Mouse (Mus musculus) left cerebral cortex, adult 9 months (tissue): ENCODE measurements around the gene Vcl.

Source experiments
- DNase-seq, 2 experiments: peaks; one replicate each; pipeline ENCODE4 v3.0.0; 2022; ENCODE audit warnings: low spot score in 2 of 2

Gene Vcl

DNA sequence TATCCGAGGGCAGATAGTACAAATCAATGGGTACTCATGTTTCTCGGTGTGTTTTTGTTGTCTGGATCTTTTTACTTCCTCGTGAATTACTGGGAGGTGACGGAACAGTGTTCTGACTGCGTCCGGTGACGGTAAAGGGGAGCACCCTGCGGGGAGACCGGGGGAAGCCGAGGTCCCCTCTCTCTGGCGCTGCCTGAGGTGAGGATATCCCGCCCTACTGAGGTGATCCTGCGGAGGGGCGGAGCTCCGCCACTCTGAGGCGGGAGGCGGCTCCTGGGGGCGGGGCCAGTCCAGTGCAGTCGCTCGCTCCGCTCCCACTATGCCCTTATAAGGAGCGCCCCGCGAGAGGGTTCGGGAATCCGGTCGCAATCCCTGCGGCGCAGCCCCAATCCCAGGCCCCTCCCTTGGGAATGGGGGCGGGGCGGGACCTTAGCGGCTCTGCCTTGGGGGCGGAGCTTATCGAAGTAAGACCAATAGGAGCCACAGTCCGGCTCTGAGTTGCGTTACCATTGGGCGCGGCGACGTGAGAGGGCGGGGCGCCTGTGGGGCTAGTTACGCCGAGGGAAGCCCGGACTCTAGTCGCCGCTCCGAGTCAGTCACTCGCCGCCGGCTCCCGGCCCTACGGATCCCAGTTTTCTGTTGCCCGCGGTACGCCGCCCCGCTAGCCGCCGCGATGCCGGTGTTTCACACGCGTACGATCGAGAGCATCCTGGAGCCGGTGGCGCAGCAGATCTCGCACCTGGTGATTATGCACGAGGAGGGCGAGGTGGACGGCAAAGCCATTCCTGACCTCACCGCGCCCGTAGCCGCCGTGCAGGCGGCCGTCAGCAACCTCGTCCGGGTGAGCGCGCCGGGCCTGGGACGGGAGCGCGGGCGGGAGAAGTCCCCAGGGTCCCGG lies at the start of gene Vcl:
Gene Vcl (plus strand): TSS at position 551 of the 898 bp plus-strand sequence.
- DNase-seq, result peak; percentile 97 to 99

DNA sequence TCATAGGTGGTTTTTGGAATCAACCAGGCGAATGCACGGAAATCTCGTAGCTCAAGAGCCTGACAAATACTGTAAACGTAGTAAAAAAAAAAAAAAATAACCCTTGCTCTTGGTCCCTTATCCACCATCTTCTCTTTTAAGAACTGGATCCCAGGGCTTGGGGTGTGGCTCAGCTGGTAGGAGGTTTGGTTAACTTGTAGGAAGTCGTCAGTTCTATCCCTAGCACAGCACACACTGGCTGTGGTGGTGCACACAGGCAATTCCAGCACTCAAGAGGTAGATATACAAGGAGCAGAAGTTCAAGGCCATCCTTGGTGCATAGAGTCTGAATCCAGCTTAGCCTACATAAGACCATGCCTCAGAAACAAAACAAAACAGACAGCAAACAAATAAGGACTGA lies 44.5 kb upstream of the Vcl start:
- no peak for DNase-seq

DNA sequence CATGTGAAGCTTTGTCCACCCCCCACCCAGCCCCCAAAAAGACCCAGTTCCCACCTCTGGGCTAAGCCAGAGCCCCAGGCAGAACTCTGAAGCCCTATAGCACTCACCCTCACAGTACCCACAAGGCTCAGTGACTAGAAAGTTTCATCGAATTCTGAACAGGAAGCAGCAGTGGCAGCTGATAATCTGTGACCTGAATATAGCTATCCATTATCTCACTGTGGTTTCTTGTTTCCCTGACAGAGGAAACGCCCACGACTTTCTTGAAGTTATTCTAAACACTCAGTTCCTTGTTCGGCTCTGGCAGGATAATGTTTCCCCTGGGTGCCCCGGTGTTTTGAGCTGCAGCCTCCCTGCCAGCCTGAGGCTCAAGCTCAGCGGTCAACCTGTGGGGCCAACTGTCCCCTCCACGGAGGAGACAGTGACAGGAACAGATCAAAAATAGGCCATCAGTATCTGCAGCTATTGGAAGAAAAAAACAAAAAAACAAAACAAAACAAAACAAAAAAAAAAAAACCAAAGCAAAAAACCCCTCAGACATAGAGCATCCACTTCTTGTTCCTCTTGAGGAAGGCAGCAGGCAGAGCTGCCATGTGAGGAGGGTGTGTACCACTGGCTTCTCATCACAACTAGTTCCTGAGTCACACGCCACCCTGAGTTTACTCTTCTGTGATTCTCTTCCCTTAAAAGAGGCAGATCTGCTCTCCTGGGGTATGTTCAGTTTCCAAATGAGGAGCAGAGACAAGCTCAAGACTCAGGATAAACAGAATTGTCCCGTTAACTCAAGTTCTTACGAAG lies 43.9 kb upstream of the Vcl start:
- DNase-seq, result peak; percentile 7 to 14

DNA sequence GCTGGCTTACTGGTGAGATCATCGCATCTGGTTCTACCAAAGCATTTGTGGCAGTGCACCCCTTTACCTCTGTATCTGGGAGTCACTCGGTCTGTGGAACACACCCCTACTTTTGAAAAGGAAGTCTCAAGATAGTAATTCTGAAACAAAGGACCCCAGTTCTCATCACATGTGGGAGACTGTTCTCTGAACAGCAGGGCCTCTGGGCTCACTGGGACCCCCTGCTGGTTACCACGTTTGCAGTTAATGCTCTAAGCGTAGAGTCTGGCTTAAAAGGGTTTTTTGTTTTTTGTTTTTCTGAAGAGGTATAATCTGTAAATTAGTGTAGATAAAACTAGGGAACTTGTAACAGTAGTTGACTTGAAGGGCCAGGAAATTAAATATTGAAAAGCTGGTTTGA lies 42.9 kb upstream of the Vcl start:
- peak in 1 of 2 experiments; percentile 50 for DNase-seq

DNA sequence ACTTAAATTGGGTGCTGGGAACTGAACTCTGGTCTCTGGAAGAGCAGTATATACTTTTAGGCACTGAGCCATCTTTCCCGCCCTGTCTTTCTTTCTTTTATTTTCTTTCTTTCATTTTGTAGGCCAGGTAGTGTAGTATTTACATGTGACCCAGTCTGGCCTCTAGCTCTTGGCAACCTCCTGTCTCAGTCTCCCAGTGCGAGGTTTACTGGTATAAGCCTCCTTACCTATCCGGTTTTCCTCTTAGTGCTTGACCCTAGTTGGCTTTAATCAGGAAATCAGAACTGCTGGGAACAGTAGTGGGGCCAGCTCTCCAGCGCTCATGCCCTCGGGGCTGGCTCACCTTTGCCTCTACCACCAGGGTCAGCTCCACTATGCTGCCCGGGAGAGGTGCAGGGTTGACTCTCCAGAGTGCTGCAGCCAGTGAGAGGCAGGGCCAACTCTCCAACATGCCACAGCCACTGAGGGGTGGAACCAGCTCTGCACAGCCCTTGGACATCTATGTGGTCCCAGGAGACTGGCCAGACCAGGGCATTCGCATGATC lies 41.6 kb upstream of the Vcl start:
- DNase-seq, result no peak

DNA sequence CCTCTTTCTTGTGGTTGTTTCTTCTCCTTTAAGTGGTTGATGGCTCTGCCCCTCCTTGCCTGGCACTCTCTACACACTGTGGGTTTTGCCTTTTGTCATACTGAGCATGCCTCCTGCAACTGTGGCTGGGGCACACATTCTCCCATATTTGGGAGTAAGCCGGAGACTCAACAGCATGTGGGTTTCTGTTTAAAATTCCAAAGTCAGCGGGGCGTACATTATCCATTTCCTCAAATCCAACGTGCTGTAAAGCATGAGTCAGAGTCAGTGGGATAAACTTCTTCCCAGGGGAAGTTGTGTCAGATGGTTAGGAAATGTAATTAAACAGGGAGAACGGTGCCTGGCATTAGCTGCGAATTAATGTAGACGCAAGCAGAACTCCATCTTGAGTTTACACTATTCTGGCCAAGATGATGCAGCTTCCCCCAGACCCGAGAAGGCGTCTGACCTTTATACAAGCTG lies 37.2 kb upstream of the Vcl start:
- peak; percentile 28 to 50 for DNase-seq

DNA sequence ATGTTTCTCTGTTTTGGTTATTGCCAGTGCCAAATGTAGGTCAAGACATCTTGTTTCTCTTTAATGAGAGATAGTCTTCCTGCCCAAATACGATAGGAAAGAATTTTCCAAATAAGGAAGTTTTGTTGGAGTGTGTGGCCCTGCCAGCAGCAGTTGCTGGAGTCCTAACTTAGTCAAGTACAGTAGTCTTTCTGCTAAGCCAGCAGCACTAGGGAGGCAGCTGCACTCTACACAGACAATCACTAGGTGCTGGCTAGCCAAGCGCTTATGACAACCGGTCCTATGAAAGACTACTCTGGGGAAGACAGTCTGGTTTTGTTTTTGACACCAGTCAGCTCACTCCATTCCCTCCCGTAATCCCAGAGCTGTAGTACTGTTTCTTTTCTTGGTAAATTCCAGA lies 35.4 kb upstream of the Vcl start:
- DNase-seq, result no peak

DNA sequence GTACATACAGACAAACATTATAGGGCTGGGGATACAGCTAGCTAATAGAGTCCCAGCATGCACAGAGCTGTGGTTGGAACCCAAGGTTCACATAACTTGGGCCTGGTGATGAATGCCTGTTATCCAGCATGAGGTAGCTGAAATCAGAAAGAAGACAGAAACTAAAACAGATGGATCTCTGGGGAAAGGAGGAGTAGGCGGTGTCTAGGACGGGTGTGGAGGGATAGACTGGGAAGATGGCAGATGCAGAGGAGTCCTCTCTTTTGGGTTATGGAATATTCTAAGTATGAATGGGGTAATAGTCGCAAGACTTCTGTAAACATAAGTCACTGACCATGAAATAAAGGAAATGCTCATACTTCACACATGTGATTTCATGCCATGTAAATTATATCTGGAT lies 27.9 kb upstream of the Vcl start:
- DNase-seq, result no peak

DNA sequence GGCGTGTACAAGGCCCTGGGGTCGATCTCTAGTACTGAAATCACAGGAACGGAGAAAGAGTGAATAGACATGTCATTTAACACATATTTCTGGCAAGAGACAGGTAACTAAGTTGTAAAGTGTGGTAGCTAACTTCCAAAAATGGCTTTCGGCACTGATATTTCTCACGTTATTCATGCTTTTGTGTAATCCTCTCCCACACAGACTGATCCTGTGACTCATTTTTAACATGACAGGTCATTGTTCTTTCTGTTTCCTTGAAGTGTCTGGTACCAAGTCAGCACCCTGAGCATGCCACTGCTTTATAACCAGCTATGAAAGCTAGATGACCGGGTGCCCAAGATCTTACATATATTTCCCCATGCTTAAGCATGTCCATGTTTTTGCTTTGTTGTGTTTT lies 26.1 kb upstream of the Vcl start:
- DNase-seq, result no peak

DNA sequence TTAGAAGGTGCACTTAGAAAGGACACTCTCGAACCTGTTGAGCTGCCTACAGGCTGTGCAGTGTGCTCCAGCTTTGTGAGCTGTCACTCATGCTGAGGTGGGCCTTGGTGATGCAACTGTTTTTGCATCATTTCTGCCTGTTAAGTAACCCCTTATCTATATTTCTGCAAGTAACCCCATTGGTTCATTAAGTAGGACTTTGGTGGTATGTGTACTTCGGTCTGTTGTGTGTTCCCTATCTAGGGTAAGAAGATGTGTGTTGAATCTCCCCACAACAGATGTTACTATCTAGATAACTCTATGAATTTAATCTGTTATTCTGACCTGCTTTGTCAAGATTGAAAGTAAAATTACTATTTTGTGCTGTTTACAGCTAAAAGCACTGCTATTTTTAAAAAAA lies 17.4 kb upstream of the Vcl start:
- no peak for DNase-seq

DNA sequence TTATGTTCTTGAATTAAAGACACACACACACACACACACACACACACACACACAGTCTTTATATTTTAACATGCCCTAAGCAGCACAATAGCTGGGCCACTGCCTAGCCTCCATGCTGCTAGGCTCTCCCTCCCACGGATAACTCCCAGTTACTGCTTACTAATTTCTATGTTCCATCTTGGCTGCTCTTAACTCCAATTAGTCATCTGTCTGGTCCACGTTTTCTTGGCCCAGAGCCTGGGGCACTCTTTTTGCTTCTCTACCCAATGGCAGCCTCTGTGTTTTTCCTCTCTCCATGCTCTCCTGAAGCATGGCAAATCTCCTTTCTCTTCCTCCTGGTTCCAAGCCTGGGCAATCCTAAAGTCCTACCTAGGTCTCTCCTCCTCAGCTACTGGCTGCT lies 14.8 kb upstream of the Vcl start:
- peak in 1 of 2 experiments; percentile 79 for DNase-seq

DNA sequence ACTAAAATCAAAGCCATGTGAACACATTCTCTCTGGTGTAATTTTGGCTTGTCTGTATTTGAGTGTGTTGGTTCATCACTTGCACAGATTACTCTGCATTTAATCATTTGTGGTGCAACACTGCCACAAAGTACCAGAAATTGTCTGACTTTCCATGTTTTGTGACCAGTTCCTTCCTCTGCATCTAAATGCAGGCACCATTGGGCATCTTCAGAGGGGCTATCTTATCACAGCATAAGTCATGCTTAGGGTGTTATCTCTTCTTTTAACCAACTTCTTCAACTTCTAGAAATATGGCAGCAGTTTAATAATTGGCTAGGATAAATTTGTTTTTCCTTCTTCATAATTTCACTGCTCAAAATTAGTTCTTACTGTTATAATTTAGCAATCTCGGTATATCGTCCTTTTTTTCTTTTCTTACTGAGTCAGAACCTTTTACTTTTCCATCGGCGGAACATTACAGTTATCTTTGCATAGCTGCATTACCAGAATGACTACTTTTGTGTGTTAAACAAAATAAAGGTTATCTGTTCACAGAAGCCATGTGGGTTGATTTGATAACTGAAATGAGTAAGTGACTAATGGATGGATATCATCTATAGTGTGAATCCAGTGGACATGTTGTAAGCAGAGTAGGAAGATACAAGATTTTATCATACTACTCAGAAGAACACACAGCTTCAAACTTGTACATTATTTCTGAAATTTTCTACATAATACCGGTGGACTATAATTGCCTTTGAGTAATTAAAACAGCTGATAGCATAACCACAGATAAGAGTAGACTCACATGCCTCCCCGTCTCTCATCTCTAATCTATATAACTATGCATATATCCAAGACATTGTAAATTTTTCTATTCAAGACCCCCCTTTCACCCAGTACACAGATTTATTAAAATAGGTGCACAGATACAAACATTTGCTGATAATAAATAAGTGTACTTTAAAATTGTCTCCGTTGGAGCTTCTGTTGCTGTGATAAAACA lies 12.3 kb upstream of the Vcl start:
- DNase-seq, result no peak

DNA sequence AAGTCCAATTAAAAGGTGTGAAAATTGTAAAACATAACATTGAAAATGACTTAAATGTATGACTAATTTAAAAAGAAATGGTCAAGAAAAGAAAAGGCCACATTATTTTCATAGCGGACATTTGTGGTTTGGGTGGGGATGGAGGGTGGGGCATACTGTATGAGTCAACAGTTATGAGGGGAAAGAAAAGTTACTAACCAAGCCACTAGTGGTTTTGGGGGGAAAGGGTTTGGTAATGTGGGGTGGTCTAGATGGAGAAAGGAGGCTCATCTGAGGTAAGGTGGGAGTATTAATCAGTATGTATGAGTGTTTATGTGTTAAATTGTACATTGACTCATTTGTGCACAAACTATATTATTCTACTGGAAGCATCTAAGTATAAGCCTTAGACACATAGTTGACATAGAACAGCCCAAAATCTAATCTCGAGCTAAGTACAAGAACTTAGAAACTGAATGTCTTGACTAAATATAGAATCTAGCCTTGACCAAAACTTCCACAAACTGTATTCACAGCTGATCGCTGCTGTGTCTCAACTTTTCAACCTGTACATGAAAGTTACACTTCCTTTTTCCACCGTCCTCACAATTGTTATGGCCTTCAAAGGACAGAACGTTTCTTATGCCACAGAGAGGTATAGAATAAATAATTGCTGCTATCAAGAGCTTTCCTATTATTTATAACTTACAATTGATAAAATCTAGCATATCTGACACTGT lies 5.0 kb upstream of the Vcl start:
- no peak for DNase-seq

DNA sequence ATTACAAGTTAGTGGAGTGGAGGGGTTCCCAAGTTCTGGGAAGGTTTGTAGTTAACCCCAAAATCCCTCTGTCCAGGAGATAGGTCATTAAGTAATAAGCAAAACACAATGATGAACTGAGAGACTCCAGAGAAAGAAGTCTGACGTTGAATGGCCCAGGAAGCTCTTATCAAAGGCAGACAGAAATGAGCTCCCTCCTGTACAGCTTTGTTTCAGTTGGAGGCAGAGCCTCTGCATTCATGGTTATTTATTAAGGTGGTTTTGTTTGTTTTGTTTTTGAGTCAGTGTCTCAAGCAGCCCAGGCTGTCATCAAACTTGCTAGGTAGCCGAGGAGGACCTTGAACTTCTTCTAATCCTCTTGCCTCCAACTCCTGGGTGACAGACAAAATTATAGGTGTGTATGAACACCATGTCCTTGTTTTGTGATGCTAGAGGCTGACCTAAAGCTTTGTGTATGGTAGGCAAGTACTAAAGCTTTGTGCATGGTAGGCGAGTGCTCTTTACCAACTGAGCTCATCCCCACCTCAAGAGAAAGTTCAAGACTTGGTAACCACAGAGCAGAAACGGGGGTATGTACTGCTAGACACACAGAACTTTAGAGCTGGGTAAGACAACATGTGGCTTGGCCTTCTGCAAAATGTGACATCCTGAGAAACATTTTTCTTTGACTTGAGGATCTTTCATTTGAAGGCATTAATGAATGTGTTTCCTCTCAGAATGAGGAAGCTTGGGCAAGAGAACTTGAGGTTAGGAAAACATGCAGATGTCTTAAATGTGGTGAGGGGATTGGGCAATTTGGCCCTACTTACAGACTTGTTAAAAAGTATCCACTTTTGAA lies 1.5 kb upstream of the Vcl start:
- DNase-seq, result no peak

DNA sequence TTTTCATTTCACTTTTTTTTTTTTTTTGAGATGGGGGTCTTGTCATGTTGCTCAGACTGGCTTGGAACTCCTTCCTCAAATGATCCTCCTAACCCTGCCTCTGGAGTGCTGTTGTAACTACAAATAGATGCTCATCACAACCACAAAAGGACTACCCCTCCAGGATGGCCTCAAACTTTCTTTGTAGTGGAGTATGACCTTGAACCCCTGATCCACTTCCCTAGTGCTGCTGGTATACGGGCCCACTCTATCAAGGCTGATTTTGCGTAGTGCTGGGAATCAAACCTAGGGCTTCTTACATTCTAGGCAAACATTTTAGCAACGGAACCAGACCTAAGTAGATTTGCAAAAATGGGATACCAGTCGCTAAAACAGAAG lies 901 bp upstream of the Vcl start:
- peak in 1 of 2 experiments; percentile 8 for DNase-seq

DNA sequence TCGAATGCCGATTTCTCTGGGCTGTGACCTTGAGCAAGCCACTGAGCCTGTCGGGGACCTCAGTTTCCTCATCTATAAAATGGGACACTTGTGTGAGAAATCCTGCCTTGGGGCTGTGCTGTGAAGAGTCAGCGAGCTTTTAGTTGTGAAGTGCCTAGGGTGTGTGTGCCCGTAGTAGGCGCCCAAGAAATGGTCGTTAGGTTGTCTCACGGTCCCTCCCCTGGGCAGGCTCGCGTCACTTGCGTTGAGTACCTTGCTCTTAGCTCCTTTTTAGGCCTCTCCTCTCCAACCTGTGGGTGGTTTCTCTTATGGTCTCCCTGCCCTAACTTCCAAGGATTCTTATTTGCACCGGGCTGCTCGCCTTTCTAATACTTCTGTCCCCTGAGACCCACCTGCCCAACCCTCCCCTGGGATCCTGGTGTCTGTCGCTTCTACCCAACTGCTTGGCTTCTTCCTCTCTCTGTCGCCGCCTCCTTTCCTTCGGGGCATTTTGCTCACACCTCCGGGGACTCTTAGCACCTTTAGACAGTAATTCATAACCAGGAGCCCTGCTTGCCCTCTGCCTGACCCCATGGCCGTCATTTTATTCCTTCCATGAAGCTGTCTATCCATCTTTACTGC lies 726 bp downstream of the Vcl start:
- DNase-seq, result peak in 1 of 2 experiments; percentile 22

DNA sequence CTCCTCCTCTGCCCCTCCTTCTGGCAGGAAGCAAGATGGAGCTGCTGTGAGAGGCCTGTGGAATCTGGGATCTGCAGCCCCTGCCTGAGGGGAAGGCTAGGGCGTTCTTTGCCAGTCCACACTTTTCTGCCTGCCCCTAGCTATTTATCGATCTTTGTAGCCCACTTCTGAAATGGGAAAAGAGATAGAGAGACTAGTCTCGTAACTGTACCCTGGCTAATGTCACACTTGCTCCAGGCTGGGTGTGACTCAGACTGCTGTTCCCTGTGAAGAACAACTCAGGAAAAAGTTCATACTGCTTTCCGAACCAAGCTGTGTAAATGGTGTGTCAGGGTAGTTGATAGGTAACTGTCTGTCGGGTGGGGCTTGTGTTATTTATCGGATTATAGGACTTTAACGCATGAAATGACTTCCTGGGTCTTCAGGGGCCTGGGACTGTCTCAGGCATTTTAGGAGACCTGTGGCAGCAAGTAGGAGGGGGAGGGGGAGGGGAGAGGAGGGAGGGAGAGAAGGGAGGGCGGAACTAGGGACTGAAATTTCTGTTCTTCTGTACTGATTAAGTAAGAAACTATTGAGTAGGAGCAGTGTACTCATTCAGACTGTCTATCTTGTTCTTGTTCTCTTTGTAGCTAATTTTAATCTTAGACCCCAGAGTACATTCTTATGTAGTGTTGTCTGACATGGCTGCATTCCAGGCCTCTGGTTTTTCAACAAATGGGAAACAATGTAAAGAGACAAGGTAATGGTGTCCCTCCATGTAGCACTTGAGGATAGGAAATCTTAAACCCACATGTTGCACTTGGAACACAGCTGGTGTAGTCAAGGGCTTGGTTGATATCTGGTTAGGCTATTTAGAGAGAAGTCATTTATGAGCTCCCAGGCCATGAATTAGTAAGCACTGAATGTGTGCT lies 1.5 kb downstream of the Vcl start:
- DNase-seq, result no peak

DNA sequence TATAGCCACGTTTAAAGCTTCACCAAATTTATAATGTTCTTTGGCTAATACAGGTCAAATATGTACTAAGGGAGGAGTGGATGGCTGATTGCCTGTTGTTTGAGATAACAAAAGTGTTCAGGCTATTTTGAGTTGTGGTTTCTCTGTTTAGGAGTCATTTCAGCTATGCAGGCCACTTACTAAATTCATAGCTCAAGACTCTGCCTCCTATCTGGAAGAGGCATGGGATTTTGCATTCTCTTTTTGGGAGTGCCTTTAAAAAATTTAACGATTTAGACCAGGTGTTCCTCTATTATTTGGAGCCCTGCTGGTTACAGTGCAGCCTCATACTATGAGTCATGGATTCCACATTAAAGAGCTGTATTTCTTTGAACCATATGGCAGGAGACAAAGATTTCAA lies 9.2 kb downstream of the Vcl start:
- no peak for DNase-seq
